Mouse (Mus musculus) forebrain, embryonic 10.5 days (tissue): ENCODE data around the gene Tmem170b. TPM values are rescaled to one million over a fixed set of nuclear protein-coding genes. Genes with fewer than 3 reads are reported as not detected.
A peak's percentile ranks its signal among the peaks of the same experiment; 100 is the strongest.

Source experiments
- DNase-seq: peaks from one replicate; pipeline ENCODE4 v3.0.0-alpha.2; 2017; ENCODE audit warnings: low spot score; ENCODE audit errors: extremely low spot score
- H3K27ac ChIP-seq: fragments of 300-500 bp; sonication (generic); 2 replicates; pipeline ENCODE4 v1.5.1; 2016; ENCODE audit warnings: mild to moderate bottlenecking
- H3K27me3 ChIP-seq: fragments of 300-500 bp; sonication (generic); 2 replicates; pipeline ENCODE4 v1.6.1; 2016; ENCODE audit warnings: mild to moderate bottlenecking; ENCODE audit not compliant: poor library complexity, severe bottlenecking
- H3K36me3 ChIP-seq: fragments of 300-500 bp; sonication (generic); replicated peaks from 2 replicates; pipeline ENCODE4 v1.6.1; 2016; ENCODE audit warnings: mild to moderate bottlenecking, moderate library complexity
- H3K4me1 ChIP-seq: fragments of 300-500 bp; sonication (generic); 2 replicates; pipeline ENCODE4 v1.6.1; 2016
- H3K4me3 ChIP-seq: fragments of 300-500 bp; sonication (generic); 2 replicates; pipeline ENCODE4 v1.5.1; 2016; ENCODE audit warnings: mild to moderate bottlenecking, moderate library complexity
- H3K9me3 ChIP-seq: fragments of 300-500 bp; sonication (generic); 2 replicates; pipeline ENCODE4 v1.6.1; 2016; ENCODE audit warnings: mild to moderate bottlenecking, moderate library complexity
- WGBS: fragments of 180-500 bp; shearing (Covaris S2); methylation state at CpG from one replicate; pipeline ENCODE4 v1.1.7; 2016; 5-methylcytosine and 5-hydroxymethylcytosine counted together
- polyA plus RNA-seq: library from polyadenylated mRNA; unstranded; fragments of >200 nt; fragmentation: Nextera tagmentation; extraction: Ambion mirVana; gene quantifications from 2 replicates; pipeline ENCODE4 v1.2.1, GENCODE M21; 2016

Tmem170b gene
- polyA plus RNA-seq, 1 experiment from 2014 or later = 11.4 TPM

DNA sequence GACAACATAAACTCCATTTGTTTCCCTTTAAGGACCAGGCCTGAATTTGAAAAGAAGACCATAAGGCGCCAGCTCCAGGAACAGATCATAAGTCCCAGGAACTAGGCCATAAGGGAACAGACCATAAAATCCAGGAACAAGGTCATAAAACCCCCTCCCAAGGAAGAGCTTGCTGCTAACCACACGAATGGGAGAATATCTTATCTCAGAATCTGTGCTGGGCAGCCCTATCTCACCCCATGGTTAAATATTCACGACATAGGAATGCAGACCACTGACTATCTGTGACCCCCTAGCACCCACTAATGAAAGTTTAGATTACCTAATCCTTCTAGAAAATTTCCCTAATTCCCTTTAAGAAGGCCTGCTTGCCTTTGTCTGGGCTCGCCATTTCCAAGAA, 20.8 kb upstream of the Tmem170b start:
- Histone ChIP-seq H3K4me1 (no peaks in the 10 kb centered on the region), H3K9me3 (0 out of 2 replicates have a peak, but pooled peaks cover under 1% of the 10 kb centered on the region), H3K27ac (no peak overlapping the region), H3K27me3 (no peaks in the 10 kb centered on the region), H3K36me3 (no peaks in the 10 kb centered on the region), H3K4me3 (no peak overlapping the region)
- DNase-seq = no peak
- 84% methylated on average over 4 of the region's 4 CpGs for WGBS

DNA sequence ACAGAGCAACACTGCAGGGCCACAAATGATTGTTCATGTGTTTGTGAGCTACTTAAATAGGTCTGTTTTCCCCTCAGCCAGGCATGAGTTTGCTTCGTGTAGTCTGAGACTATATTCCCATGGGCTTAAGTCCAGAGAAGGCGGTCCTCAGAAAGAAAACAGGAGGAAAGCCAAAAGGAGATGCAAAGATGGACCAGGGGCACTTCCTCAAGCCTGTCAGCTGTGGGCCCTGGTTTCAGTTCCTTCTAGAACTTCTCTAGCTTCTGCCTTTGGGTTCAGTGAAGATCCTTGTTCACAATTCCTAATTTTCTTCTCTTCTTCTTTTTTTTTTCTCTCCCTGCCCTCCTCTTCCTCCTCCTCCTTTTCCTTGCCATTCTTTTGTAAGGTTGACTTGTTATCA, 9.0 kb upstream of the Tmem170b start:
- no peak for DNase-seq
- H3K36me3 ChIP-seq = no peaks in the 10 kb centered on the region
- no peaks in the 10 kb centered on the region for H3K4me1 ChIP-seq
- H3K27ac ChIP-seq = no peak overlapping the region
- H3K27me3 ChIP-seq = no peaks in the 10 kb centered on the region
- 73% methylated on average over 2 of the region's 2 CpGs for WGBS
- H3K4me3 ChIP-seq = no peak overlapping the region
- no peaks in the 10 kb centered on the region for H3K9me3 ChIP-seq

DNA sequence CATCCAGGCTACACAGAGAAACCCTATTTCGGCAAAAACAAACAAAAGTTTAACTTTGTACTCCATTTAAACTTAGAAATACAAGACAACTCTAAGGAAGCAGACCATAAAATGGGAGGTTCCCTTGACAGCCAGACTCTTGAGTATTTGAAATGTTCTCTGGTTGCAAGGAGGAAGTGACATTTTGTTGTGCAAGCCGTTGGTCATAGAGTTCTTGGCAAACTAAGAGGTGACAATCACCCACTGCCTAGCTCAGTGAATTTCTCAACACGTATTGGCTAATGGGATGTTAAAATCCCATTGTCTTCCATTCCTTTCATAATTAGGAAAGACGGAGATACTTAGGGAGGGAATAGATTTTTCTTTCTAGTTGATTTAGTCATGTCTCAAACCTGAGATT, 5.7 kb upstream of the Tmem170b start:
- 88% methylated on average over 4 of the region's 4 CpGs for WGBS
- peaks cover 6% of the 10 kb centered on the region; the same call in 1 of the 2 replicates for H3K27me3 ChIP-seq
- H3K4me1 ChIP-seq = peaks cover 6% of the 10 kb centered on the region
- H3K9me3 ChIP-seq = no peaks in the 10 kb centered on the region
- DNase-seq = no peak
- no peaks in the 10 kb centered on the region for H3K36me3 ChIP-seq
- no peak overlapping the region for H3K27ac ChIP-seq
- no peak overlapping the region for H3K4me3 ChIP-seq

DNA sequence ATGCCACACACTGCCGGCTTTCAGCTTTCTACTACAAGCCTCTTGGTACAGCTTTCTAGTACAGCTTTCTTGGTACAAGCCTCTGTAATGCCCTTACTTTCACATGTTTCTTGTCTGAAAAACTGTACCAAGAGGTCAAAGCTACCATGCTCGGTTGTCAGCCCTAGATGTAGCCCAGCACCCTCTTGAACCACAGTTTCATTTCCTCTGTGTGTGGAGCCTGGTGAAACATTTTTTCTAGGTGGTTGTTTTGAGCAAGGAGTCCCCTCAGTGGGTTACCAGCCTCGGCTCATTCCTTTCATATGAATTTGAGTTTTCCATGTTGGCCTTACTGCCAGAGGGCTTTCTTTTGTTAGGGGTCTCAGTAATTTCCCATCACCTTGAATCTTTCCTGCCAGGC, 4.7 kb upstream of the Tmem170b start:
- H3K36me3 ChIP-seq = no peaks in the 10 kb centered on the region
- WGBS = 87% methylated on average over 3 of the region's 3 CpGs
- H3K27me3 ChIP-seq = peaks cover 6% of the 10 kb centered on the region; the same call in 1 of the 2 replicates
- peaks cover 8% of the 10 kb centered on the region for H3K4me1 ChIP-seq
- no peaks in the 10 kb centered on the region for H3K9me3 ChIP-seq
- DNase-seq = no peak
- H3K27ac ChIP-seq = no peak overlapping the region
- no peak overlapping the region for H3K4me3 ChIP-seq

DNA sequence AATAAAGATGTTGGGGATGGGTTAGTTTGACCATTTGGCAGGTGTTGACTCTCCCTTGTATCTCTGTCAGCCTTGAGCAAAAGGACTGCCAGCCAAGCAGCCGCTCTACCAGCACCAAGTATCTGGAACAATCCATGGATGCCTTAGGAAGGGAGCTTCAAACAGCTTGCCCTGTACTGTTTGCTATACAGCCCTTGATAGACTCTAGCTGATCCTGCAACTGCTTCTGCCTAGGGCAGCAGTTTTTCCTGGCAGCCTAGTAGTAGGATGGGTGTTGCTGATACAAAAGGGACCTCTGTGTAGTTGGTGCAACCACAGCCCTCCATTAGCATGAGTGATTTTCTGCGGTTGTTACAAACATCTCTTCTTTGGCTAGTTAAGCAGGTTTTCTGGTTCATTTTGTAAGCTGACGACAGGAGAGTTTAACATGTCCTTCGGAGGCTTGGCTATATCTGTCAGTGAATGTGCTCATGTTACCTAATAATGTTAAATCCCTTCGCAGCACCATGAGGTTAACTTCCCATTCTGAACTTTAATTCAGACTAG, 1.7 kb upstream of the Tmem170b start:
- WGBS = 84% methylated on average over 5 of the region's 5 CpGs
- Histone ChIP-seq H3K36me3 (no peaks in the 10 kb centered on the region), H3K4me1 (peaks cover 28% of the 10 kb centered on the region), H3K27ac (no peak overlapping the region), H3K9me3 (no peaks in the 10 kb centered on the region), H3K27me3 (peaks cover 6% of the 10 kb centered on the region; the same call in 1 of the 2 replicates), H3K4me3 (no peak overlapping the region)
- no peak for DNase-seq

DNA sequence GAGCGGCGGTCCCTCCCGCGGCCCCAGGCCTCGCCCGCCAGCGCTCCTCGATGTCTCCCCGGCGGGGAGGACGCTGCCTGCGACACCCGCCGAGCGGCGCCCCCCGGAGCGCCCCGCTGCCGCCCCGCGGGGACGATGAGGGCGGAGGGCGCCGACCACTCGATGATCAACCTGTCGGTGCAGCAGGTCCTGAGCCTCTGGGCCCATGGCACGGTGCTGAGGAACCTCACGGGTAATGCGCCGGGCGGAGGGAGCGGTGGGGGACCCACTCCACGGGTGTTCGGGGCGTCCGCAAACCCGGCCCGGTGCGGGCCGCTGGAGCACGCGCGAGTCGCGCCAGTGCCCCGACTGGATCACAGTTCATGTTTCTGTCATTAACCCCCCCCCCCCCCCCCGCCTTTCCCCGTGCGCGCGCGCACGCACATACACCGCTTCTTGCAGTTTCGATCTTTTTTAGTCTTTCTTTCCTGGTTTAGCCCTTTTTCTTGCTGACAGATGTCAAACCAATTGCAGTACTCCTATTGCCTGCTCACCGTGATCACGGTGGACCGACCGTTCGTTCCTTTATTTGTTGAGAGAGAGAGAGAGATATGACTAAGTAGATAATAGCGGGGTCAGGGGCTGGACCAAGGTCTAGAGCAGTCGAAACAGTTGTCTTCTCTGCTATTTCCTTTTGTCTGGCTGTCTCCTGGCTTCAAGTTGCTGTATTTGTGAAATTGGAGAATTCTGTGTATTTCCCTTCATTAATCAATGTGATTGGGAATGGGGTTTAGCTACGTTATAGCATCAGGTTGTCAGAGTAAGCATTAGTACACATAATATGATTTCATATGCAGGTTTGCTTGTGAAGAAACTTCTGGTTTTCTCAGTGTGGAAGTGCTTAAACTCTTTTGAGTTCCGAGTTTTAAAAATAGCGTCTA, 634 bp downstream of the Tmem170b start:
- H3K9me3 ChIP-seq = no peaks in the 10 kb centered on the region
- no peaks in the 10 kb centered on the region for H3K36me3 ChIP-seq
- WGBS = 3% methylated on average over 66 of the region's 67 CpGs
- H3K27me3 ChIP-seq = peaks cover 6% of the 10 kb centered on the region; the same call in 1 of the 2 replicates
- peak overlapping the region; percentile 97 for H3K27ac ChIP-seq
- peak; percentile 50 for DNase-seq
- peaks cover 32% of the 10 kb centered on the region for H3K4me1 ChIP-seq
- peak overlapping the region; percentile 99 for H3K4me3 ChIP-seq

DNA sequence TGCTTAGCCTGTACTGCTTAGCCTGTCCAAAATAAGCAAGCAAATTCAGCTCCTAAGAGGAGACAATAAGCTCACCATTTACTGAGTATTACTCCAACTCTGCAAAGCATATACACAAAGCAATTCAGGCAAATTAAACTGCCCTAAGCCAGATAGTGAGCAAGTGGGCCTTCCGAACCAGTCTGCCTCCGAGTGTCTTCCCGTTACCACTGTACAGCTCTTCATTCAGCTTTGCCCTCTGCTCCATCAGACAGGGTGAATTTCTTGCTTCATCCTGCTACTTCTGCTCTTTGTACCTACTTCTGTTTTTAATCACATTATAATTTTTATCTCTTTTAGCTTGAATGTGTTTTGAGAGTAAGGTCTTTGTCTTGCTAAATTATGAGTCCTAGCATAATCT, 1.9 kb downstream of the Tmem170b start:
- no peak for DNase-seq
- Histone ChIP-seq H3K4me1 (peaks cover 32% of the 10 kb centered on the region), H3K36me3 (no peaks in the 10 kb centered on the region), H3K9me3 (no peaks in the 10 kb centered on the region), H3K4me3 (peak overlapping the region; percentile 99; the same call in 1 of the 2 replicates), H3K27me3 (peaks cover 6% of the 10 kb centered on the region; the same call in 1 of the 2 replicates), H3K27ac (no peak overlapping the region)
- WGBS = 85% methylated on average over 3 of the region's 3 CpGs

DNA sequence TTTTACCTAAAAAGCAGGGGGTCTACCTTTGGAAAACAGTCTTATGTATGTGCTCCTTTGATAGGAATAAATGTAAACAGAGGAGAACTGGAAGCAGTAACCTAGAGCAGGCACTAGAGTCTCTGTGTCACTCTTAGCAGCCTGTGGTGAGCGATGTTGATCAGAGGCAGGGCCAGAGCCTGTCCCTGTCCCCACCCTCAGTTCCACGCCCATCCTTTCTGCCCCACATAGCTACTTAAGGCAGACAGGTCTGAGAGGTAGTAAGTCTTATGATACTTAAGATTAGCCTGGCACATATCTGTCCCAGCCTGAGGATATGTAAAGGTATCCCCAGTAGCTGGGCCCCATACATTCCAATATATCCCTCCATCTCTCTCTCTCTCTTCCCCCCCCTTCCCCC, 2.9 kb downstream of the Tmem170b start:
- Histone ChIP-seq H3K9me3 (no peaks in the 10 kb centered on the region), H3K4me1 (peaks cover 32% of the 10 kb centered on the region), H3K36me3 (no peaks in the 10 kb centered on the region), H3K27ac (no peak overlapping the region), H3K4me3 (no peak overlapping the region), H3K27me3 (peaks cover 5% of the 10 kb centered on the region; the same call in 1 of the 2 replicates)
- 69% methylated on average over 2 of the region's 2 CpGs for WGBS
- DNase-seq = no peak

DNA sequence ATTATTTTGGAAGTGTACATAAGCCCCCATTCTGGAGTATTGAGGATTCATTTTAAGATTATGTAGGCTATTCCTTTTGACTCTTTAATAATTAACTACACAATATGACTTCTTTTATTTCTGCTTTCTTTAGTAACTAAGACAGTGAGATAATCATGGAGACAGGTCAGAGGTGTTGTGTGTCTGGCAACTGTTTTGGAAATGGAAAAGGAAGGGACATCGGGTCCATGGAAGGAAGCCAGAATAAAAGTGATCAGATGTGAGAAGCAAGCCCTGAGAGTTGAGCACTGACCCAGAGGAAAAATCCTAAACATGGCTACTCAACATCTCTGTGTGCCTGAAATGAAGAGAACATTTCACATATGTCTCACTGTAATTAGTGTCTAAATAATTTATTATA, 5.3 kb downstream of the Tmem170b start:
- no peaks in the 10 kb centered on the region for H3K27me3 ChIP-seq
- no peak overlapping the region for H3K27ac ChIP-seq
- DNase-seq = no peak
- no peak overlapping the region for H3K4me3 ChIP-seq
- WGBS = 91% methylated on average over 1 of the region's 1 CpGs
- H3K36me3 ChIP-seq = no peaks in the 10 kb centered on the region
- H3K9me3 ChIP-seq = no peaks in the 10 kb centered on the region
- peaks cover 30% of the 10 kb centered on the region for H3K4me1 ChIP-seq

DNA sequence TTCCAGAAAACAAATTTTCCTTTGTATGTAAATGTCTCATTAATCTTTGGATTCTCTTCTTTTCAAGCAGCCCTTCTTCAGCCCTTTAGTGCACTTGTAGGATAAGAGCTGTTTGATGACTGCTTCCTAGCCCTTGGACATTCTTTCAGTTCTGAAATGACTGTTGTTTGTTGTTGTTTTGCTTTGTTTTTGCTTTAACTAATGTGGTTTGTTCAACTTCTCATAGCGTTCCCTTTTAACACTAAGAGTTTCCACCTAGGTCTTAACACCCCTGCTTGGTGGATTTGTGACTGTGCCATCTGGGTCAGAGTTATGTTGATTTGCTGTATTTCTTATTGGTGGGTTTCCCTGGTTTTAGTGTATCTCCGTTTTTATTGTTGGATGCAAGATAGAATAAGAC, 8.8 kb downstream of the Tmem170b start:
- H3K36me3 ChIP-seq = no peaks in the 10 kb centered on the region
- H3K4me1 ChIP-seq = peaks cover 6% of the 10 kb centered on the region
- H3K27ac ChIP-seq = no peak overlapping the region
- no peak overlapping the region for H3K4me3 ChIP-seq
- no peak for DNase-seq
- no peaks in the 10 kb centered on the region for H3K27me3 ChIP-seq
- 89% methylated on average over 2 of the region's 2 CpGs for WGBS
- H3K9me3 ChIP-seq = no peaks in the 10 kb centered on the region

DNA sequence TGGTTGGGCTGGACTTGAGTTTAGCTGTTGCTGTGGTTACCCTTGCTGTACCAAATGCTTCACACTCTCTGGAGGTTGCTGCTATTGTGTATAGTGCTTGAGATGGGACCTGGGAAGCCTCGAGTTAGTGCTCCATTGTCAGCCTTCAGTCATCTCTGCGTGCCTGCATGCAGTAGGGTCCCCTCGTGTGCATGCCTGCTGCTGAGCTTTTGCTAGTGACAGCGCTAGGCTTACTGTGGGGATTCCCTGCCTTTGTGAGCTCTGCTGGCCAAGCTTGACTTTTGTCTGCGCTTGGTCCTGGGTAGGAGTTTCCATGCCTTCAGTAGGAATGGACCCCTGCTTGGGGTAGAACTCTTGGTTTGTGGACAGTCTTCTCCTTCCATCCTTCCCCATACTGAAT, 9.3 kb downstream of the Tmem170b start:
- Histone ChIP-seq H3K4me1 (peaks cover 6% of the 10 kb centered on the region), H3K27me3 (no peaks in the 10 kb centered on the region), H3K36me3 (no peaks in the 10 kb centered on the region), H3K4me3 (no peak overlapping the region), H3K27ac (no peak overlapping the region), H3K9me3 (no peaks in the 10 kb centered on the region)
- 54% methylated on average over 5 of the region's 5 CpGs for WGBS
- DNase-seq = no peak

DNA sequence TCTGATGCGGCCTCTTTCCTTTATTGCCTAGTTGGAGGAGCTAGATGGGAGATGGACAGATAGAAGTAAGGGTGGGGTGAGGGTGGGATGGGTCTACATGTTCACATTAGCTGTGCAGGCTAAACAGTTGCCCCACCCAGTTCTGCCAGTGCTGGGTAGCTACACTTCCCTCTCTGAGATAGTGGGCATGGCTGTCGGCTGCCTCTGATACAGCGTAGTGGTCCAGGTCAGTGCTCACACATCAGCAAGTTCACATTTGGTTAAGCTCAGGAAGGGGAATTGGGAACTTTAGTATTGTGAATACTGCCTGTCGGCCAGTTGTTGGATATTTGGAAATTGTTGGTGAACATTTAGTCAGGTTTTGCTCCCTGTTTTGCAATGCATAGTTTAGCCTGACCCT, 13.8 kb downstream of the Tmem170b start:
- no peak overlapping the region for H3K4me3 ChIP-seq
- no peak for DNase-seq
- peaks cover 6% of the 10 kb centered on the region for H3K4me1 ChIP-seq
- no peaks in the 10 kb centered on the region for H3K9me3 ChIP-seq
- H3K36me3 ChIP-seq = no peaks in the 10 kb centered on the region
- WGBS = 93% methylated on average over 4 of the region's 4 CpGs
- H3K27me3 ChIP-seq = no peaks in the 10 kb centered on the region
- no peak overlapping the region for H3K27ac ChIP-seq

DNA sequence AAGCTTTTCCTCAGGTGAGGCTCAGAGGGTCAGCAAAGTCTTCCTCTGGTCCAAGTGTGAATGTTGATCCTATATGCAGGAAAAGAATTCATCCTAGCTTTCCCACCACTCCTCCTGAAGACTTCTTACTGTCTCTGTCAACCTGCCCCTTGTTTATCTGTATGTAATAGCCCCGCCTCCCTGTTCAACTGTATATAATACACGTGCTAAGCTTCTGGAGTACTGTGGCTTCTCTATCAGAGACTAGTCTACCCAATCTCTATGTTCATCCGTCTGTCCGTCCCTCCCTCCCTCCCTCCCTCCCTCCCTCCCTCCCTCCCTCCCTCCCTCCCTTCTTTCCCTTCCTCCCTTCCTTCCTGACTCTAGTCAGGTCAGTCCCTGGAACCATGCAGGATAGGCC, 14.4 kb downstream of the Tmem170b start:
- H3K27me3 ChIP-seq = no peaks in the 10 kb centered on the region
- no peaks in the 10 kb centered on the region for H3K9me3 ChIP-seq
- H3K27ac ChIP-seq = no peak overlapping the region
- no peak overlapping the region for H3K4me3 ChIP-seq
- 88% methylated on average over 4 of the region's 4 CpGs for WGBS
- peaks cover 1% of the 10 kb centered on the region for H3K4me1 ChIP-seq
- no peaks in the 10 kb centered on the region for H3K36me3 ChIP-seq
- no peak for DNase-seq
